Mouse (Mus musculus): ENCODE data around the gene Frem1. TPM values are rescaled to one million over a fixed set of nuclear protein-coding genes. Genes with fewer than 3 reads are reported as not detected.

Gene Frem1
- polyA plus RNA-seq, 1 experiment from 2014 or later: 6.4 TPM

GRCm38 (mm10) chr4:82880243-82880642 is 171.9 kb downstream of the Frem1 start:
- Histone ChIP-seq H3K9me3 (ENCODE audit: control insufficient read depth, low read length) (no peaks in the 10 kb centered on the region), H3K4me2 (ENCODE audit: low read length) (no peak overlapping the region), H3K36me3 (ENCODE audit: control insufficient read depth, insufficient read depth, low read length) (no peaks in the 10 kb centered on the region), H3K4me1 (ENCODE audit: control insufficient read depth in 2 of 2, insufficient read depth in 2 of 2, low read length in 2 of 2) (no peaks in the 10 kb centered on the region), H3K9ac (ENCODE audit: low read length) (no peak overlapping the region), H3K4me3 (ENCODE audit: control insufficient read depth in 1 of 2, insufficient read depth in 1 of 2, low read depth in 1 of 2, low read length in 2 of 2) (no peak overlapping the region), H3K27ac (replicated peaks in 1 of 2; ENCODE audit: control insufficient read depth in 1 of 2, insufficient read depth in 1 of 2, low read depth in 2 of 2, low read length in 2 of 2) (no peak overlapping the region), H3K27me3 (ENCODE audit: control insufficient read depth, insufficient read depth, low read length) (no peaks in the 10 kb centered on the region)
- 68% methylated on average over 2 of the region's 2 CpGs for WGBS
- no peak for ATAC-seq (ENCODE audit: insufficient number of reproducible peaks, insufficient read depth, low FRiP score, low read depth)

- no peaks in the 10 kb centered on the region for H3K4me1 ChIP-seq (ENCODE audit: control insufficient read depth in 2 of 2, insufficient read depth in 2 of 2, low read length in 2 of 2)
- WGBS: 81% methylated on average over 6 of the region's 6 CpGs
- H3K4me2 ChIP-seq (ENCODE audit: low read length): no peak overlapping the region
- ATAC-seq (ENCODE audit: insufficient number of reproducible peaks, insufficient read depth, low FRiP score, low read depth): no peak
- H3K9me3 ChIP-seq (ENCODE audit: control insufficient read depth, low read length): no peaks in the 10 kb centered on the region
- H3K27me3 ChIP-seq (ENCODE audit: control insufficient read depth, insufficient read depth, low read length): no peaks in the 10 kb centered on the region
- no peak overlapping the region for H3K9ac ChIP-seq (ENCODE audit: low read length)
- H3K36me3 ChIP-seq (ENCODE audit: control insufficient read depth, insufficient read depth, low read length): no peaks in the 10 kb centered on the region
- no peak overlapping the region for H3K27ac ChIP-seq (replicated peaks in 1 of 2; ENCODE audit: control insufficient read depth in 1 of 2, insufficient read depth in 1 of 2, low read depth in 2 of 2, low read length in 2 of 2)
- no peak overlapping the region for H3K4me3 ChIP-seq (ENCODE audit: control insufficient read depth in 1 of 2, insufficient read depth in 1 of 2, low read depth in 1 of 2, low read length in 2 of 2)
These were observed 173.0 kb downstream of the Frem1 start for GRCm38 (mm10) chr4:82879152-82879551.

GRCm38 (mm10) chr4:82876656-82877055 is 175.5 kb downstream of the Frem1 start:
- Histone ChIP-seq H3K4me1 (ENCODE audit: control insufficient read depth in 2 of 2, insufficient read depth in 2 of 2, low read length in 2 of 2) (peaks cover 0 to 2% of the 10 kb centered on the region in 2 experiments; a peak in 1 of 4 replicates), H3K9me3 (ENCODE audit: control insufficient read depth, low read length) (no peaks in the 10 kb centered on the region), H3K27ac (replicated peaks in 1 of 2; ENCODE audit: control insufficient read depth in 1 of 2, insufficient read depth in 1 of 2, low read depth in 2 of 2, low read length in 2 of 2) (no peak overlapping the region), H3K4me2 (ENCODE audit: low read length) (no peak overlapping the region), H3K27me3 (ENCODE audit: control insufficient read depth, insufficient read depth, low read length) (no peaks in the 10 kb centered on the region), H3K36me3 (ENCODE audit: control insufficient read depth, insufficient read depth, low read length) (no peaks in the 10 kb centered on the region), H3K9ac (ENCODE audit: low read length) (no peak overlapping the region), H3K4me3 (ENCODE audit: control insufficient read depth in 1 of 2, insufficient read depth in 1 of 2, low read depth in 1 of 2, low read length in 2 of 2) (no peak overlapping the region)
- 88% methylated on average over 2 of the region's 2 CpGs for WGBS
- ATAC-seq (ENCODE audit: insufficient number of reproducible peaks, insufficient read depth, low FRiP score, low read depth): no peak

GRCm38 (mm10) chr4:82875532-82875931 is 176.6 kb downstream of the Frem1 start:
- no peaks in the 10 kb centered on the region for H3K27me3 ChIP-seq (ENCODE audit: control insufficient read depth, insufficient read depth, low read length)
- peaks cover 0 to 2% of the 10 kb centered on the region in 2 experiments; a peak in 1 of 4 replicates for H3K4me1 ChIP-seq (ENCODE audit: control insufficient read depth in 2 of 2, insufficient read depth in 2 of 2, low read length in 2 of 2)
- 61% methylated on average over 4 of the region's 4 CpGs for WGBS
- H3K9me3 ChIP-seq (ENCODE audit: control insufficient read depth, low read length): no peaks in the 10 kb centered on the region
- ATAC-seq (ENCODE audit: insufficient number of reproducible peaks, insufficient read depth, low FRiP score, low read depth): no peak
- H3K9ac ChIP-seq (ENCODE audit: low read length): no peak overlapping the region
- H3K27ac ChIP-seq (replicated peaks in 1 of 2; ENCODE audit: control insufficient read depth in 1 of 2, insufficient read depth in 1 of 2, low read depth in 2 of 2, low read length in 2 of 2): no peak overlapping the region
- H3K4me3 ChIP-seq (ENCODE audit: control insufficient read depth in 1 of 2, insufficient read depth in 1 of 2, low read depth in 1 of 2, low read length in 2 of 2): no peak overlapping the region
- no peaks in the 10 kb centered on the region for H3K36me3 ChIP-seq (ENCODE audit: control insufficient read depth, insufficient read depth, low read length)
- H3K4me2 ChIP-seq (ENCODE audit: low read length): no peak overlapping the region

GRCm38 (mm10) chr4:82874791-82875190 is 177.3 kb downstream of the Frem1 start:
- no peak overlapping the region for H3K27ac ChIP-seq (replicated peaks in 1 of 2; ENCODE audit: control insufficient read depth in 1 of 2, insufficient read depth in 1 of 2, low read depth in 2 of 2, low read length in 2 of 2)
- H3K36me3 ChIP-seq (ENCODE audit: control insufficient read depth, insufficient read depth, low read length): no peaks in the 10 kb centered on the region
- no peak overlapping the region for H3K9ac ChIP-seq (ENCODE audit: low read length)
- no peak overlapping the region for H3K4me3 ChIP-seq (ENCODE audit: control insufficient read depth in 1 of 2, insufficient read depth in 1 of 2, low read depth in 1 of 2, low read length in 2 of 2)
- ATAC-seq (ENCODE audit: insufficient number of reproducible peaks, insufficient read depth, low FRiP score, low read depth): no peak
- 57% methylated on average over 4 of the region's 4 CpGs for WGBS
- H3K9me3 ChIP-seq (ENCODE audit: control insufficient read depth, low read length): no peaks in the 10 kb centered on the region
- no peak overlapping the region for H3K4me2 ChIP-seq (ENCODE audit: low read length)
- H3K4me1 ChIP-seq (ENCODE audit: control insufficient read depth in 2 of 2, insufficient read depth in 2 of 2, low read length in 2 of 2): peaks cover 0 to 2% of the 10 kb centered on the region in 2 experiments; a peak in 1 of 4 replicates
- H3K27me3 ChIP-seq (ENCODE audit: control insufficient read depth, insufficient read depth, low read length): no peaks in the 10 kb centered on the region

GRCm38 (mm10) chr4:82872548-82872947 is 179.6 kb downstream of the Frem1 start:
- H3K9me3 ChIP-seq (ENCODE audit: control insufficient read depth, low read length): no peaks in the 10 kb centered on the region
- H3K27ac ChIP-seq (replicated peaks in 1 of 2; ENCODE audit: control insufficient read depth in 1 of 2, insufficient read depth in 1 of 2, low read depth in 2 of 2, low read length in 2 of 2): no peak overlapping the region
- H3K4me3 ChIP-seq (ENCODE audit: control insufficient read depth in 1 of 2, insufficient read depth in 1 of 2, low read depth in 1 of 2, low read length in 2 of 2): no peak overlapping the region
- no peak overlapping the region for H3K4me2 ChIP-seq (ENCODE audit: low read length)
- ATAC-seq (ENCODE audit: insufficient number of reproducible peaks, insufficient read depth, low FRiP score, low read depth): no peak
- peaks cover 0 to 2% of the 10 kb centered on the region in 2 experiments; a peak in 1 of 4 replicates for H3K4me1 ChIP-seq (ENCODE audit: control insufficient read depth in 2 of 2, insufficient read depth in 2 of 2, low read length in 2 of 2)
- no peak overlapping the region for H3K9ac ChIP-seq (ENCODE audit: low read length)
- H3K27me3 ChIP-seq (ENCODE audit: control insufficient read depth, insufficient read depth, low read length): no peaks in the 10 kb centered on the region
- no peaks in the 10 kb centered on the region for H3K36me3 ChIP-seq (ENCODE audit: control insufficient read depth, insufficient read depth, low read length)
- WGBS: 72% methylated on average over 4 of the region's 4 CpGs

GRCm38 (mm10) chr4:82872121-82872520 is 180.0 kb downstream of the Frem1 start:
- no peak for ATAC-seq (ENCODE audit: insufficient number of reproducible peaks, insufficient read depth, low FRiP score, low read depth)
- 41% methylated on average over 6 of the region's 6 CpGs for WGBS
- H3K27ac ChIP-seq (replicated peaks in 1 of 2; ENCODE audit: control insufficient read depth in 1 of 2, insufficient read depth in 1 of 2, low read depth in 2 of 2, low read length in 2 of 2): no peak overlapping the region

GRCm38 (mm10) chr4:82870931-82871330 is 181.2 kb downstream of the Frem1 start:
- 72% methylated on average over 6 of the region's 6 CpGs for WGBS
- Histone ChIP-seq H3K27me3 (ENCODE audit: control insufficient read depth, insufficient read depth, low read length) (no peaks in the 10 kb centered on the region), H3K9ac (ENCODE audit: low read length) (no peak overlapping the region), H3K27ac (replicated peaks in 1 of 2; ENCODE audit: control insufficient read depth in 1 of 2, insufficient read depth in 1 of 2, low read depth in 2 of 2, low read length in 2 of 2) (no peak overlapping the region), H3K4me3 (ENCODE audit: control insufficient read depth in 1 of 2, insufficient read depth in 1 of 2, low read depth in 1 of 2, low read length in 2 of 2) (no peak overlapping the region), H3K4me1 (ENCODE audit: control insufficient read depth in 2 of 2, insufficient read depth in 2 of 2, low read length in 2 of 2) (peaks cover 0 to 2% of the 10 kb centered on the region in 2 experiments; a peak in 1 of 4 replicates), H3K36me3 (ENCODE audit: control insufficient read depth, insufficient read depth, low read length) (no peaks in the 10 kb centered on the region), H3K4me2 (ENCODE audit: low read length) (no peak overlapping the region), H3K9me3 (ENCODE audit: control insufficient read depth, low read length) (no peaks in the 10 kb centered on the region)
- ATAC-seq (ENCODE audit: insufficient number of reproducible peaks, insufficient read depth, low FRiP score, low read depth): no peak

More at GRCm38 (mm10) chr4:82872121-82872520, 180.0 kb downstream of the Frem1 start:
- Histone ChIP-seq H3K4me3 (ENCODE audit: control insufficient read depth in 1 of 2, insufficient read depth in 1 of 2, low read depth in 1 of 2, low read length in 2 of 2) (no peak overlapping the region), H3K4me1 (ENCODE audit: control insufficient read depth in 2 of 2, insufficient read depth in 2 of 2, low read length in 2 of 2) (peaks cover 0 to 2% of the 10 kb centered on the region in 2 experiments; a peak in 1 of 4 replicates), H3K36me3 (ENCODE audit: control insufficient read depth, insufficient read depth, low read length) (no peaks in the 10 kb centered on the region), H3K4me2 (ENCODE audit: low read length) (no peak overlapping the region), H3K9me3 (ENCODE audit: control insufficient read depth, low read length) (no peaks in the 10 kb centered on the region), H3K9ac (ENCODE audit: low read length) (no peak overlapping the region), H3K27me3 (ENCODE audit: control insufficient read depth, insufficient read depth, low read length) (no peaks in the 10 kb centered on the region)
